Mouse (Mus musculus) MEL (cell line): ENCODE results near the gene Npffr2. TPM values are rescaled to one million over a fixed set of nuclear protein-coding genes. Genes with fewer than 3 reads are reported as not detected.
"Not testable (repeated sequence)": the region's sequence is repeated elsewhere in the genome, so short reads cannot be mapped to it uniquely, and the experiment has no call there.

Experiments
- DNase-seq: peaks from one replicate; pipeline ENCODE4 v3.0.0; 2011; ENCODE audit warnings: low read depth, low spot score
- H3K27ac ChIP-seq: 2 replicates; pipeline ENCODE4 v1.5.1; 2012; ENCODE audit warnings: low read depth, mild to moderate bottlenecking, control low read depth, low read length, moderate library complexity; ENCODE audit not compliant: control insufficient read depth
- H3K27me3 ChIP-seq, 2 experiments: fragments of 150-350 bp in 1 of 2; sonication (generic) in 1 of 2; 2 replicates each; pipeline ENCODE4 v1.6.1; 2012; ENCODE audit warnings: low read length in 2 of 2, mild to moderate bottlenecking in 2 of 2, improper control_type of control experiment in 1 of 2, moderate library complexity in 1 of 2; ENCODE audit not compliant: insufficient read depth in 2 of 2, control insufficient read depth in 1 of 2
- H3K36me3 ChIP-seq, 2 experiments: 2 replicates each; pipeline ENCODE4 v1.6.1; 2012 to 2014; ENCODE audit warnings: low read length in 2 of 2, improper control_type of control experiment in 1 of 2, inconsistent platforms in 1 of 2, mild to moderate bottlenecking in 1 of 2; ENCODE audit not compliant: insufficient read depth in 2 of 2, control insufficient read depth in 1 of 2
- H3K4me1 ChIP-seq, 2 experiments: fragments of 150-350 bp in 1 of 2; sonication (generic) in 1 of 2; 2 replicates each; pipeline ENCODE4 v1.6.1; 2012; ENCODE audit warnings: low read length in 2 of 2, improper control_type of control experiment in 1 of 2, mild to moderate bottlenecking in 1 of 2; ENCODE audit not compliant: insufficient read depth in 2 of 2, control insufficient read depth in 1 of 2
- H3K4me3 ChIP-seq, 2 experiments: fragments of 150-350 bp in 1 of 2; sonication (generic) in 1 of 2; 2 replicates each; pipeline ENCODE4 v1.5.1; 2012; ENCODE audit warnings: low read depth in 2 of 2, low read length in 2 of 2, mild to moderate bottlenecking in 2 of 2, moderate library complexity in 2 of 2, control low read depth in 1 of 2, improper control_type of control experiment in 1 of 2; ENCODE audit not compliant: control insufficient read depth in 1 of 2, insufficient read depth in 1 of 2
- H3K79me2 ChIP-seq: 2 replicates; pipeline ENCODE4 v1.6.1; 2012; ENCODE audit warnings: mild to moderate bottlenecking, low read length, moderate library complexity; ENCODE audit not compliant: control insufficient read depth, poor library complexity, insufficient read depth
- H3K9ac ChIP-seq: 2 replicates; pipeline ENCODE4 v1.6.1; 2012; ENCODE audit warnings: low read depth, mild to moderate bottlenecking, control low read depth, low read length, moderate library complexity; ENCODE audit not compliant: control insufficient read depth, poor library complexity, severe bottlenecking
- H3K9me3 ChIP-seq: fragments of 150-350 bp; sonication (generic); replicated peaks from 2 replicates; pipeline ENCODE4 v1.6.1; 2012; ENCODE audit warnings: mild to moderate bottlenecking, low read length, improper control_type of control experiment, moderate library complexity; ENCODE audit not compliant: insufficient read depth
- BHLHE40 ChIP-seq: IDR thresholded peaks from 2 replicates; pipeline ENCODE4 v1.6.1; 2012; ENCODE audit warnings: low read depth, mild to moderate bottlenecking, inconsistent platforms, low read length, improper control_type of control experiment, borderline replicate concordance
- CTCF ChIP-seq, 3 experiments: IDR thresholded peaks in 2 of 3; conservative IDR thresholded peaks in 1 of 3; 2 replicates each; pipeline ENCODE4 v1.5.1; 2011 to 2012; ENCODE audit warnings: low read length in 3 of 3, low read depth in 2 of 3, mild to moderate bottlenecking in 2 of 3, improper control_type of control experiment in 1 of 3, inconsistent platforms in 1 of 3, mixed read lengths in 1 of 3, moderate library complexity in 1 of 3; ENCODE audit not compliant: control insufficient read depth in 1 of 3, insufficient read depth in 1 of 3, poor library complexity in 1 of 3, severe bottlenecking in 1 of 3
- E2F4 ChIP-seq: IDR thresholded peaks from 2 replicates; pipeline ENCODE4 v1.6.1; 2011; ENCODE audit warnings: low read depth, low read length, improper control_type of control experiment, borderline replicate concordance
- ELF1 ChIP-seq: IDR thresholded peaks from 2 replicates; pipeline ENCODE4 v1.6.1; 2014; ENCODE audit warnings: low read depth, mild to moderate bottlenecking, inconsistent platforms, low read length, improper control_type of control experiment, moderate library complexity
- EP300 ChIP-seq, 2 experiments: IDR thresholded peaks; 2 replicates each; pipeline ENCODE4 v1.6.1; 2011; ENCODE audit warnings: improper control_type of control experiment in 2 of 2, low read length in 2 of 2, low read depth in 1 of 2, mild to moderate bottlenecking in 1 of 2
- ETS1 ChIP-seq: IDR thresholded peaks from 2 replicates; pipeline ENCODE4 v1.6.1; 2012; ENCODE audit warnings: low read depth, mild to moderate bottlenecking, inconsistent platforms, low read length, improper control_type of control experiment, moderate library complexity
- GABPA ChIP-seq: IDR thresholded peaks from 2 replicates; pipeline ENCODE4 v1.6.1; 2012; ENCODE audit warnings: low read depth, mild to moderate bottlenecking, inconsistent platforms, low read length, improper control_type of control experiment, moderate library complexity
- GATA1 ChIP-seq: IDR thresholded peaks from 2 replicates; pipeline ENCODE4 v1.6.1; 2011; ENCODE audit warnings: low read depth, low read length, improper control_type of control experiment
- JUND ChIP-seq: IDR thresholded peaks from 2 replicates; pipeline ENCODE4 v1.6.1; 2011; ENCODE audit warnings: low read depth, mild to moderate bottlenecking, improper control_type of control experiment, low read length
- KAT2A ChIP-seq: conservative IDR thresholded peaks from 2 replicates; pipeline ENCODE4 v1.6.1; 2012; ENCODE audit warnings: low read depth, low read length, improper control_type of control experiment, inconsistent platforms
- MAX ChIP-seq: IDR thresholded peaks from 2 replicates; pipeline ENCODE4 v1.6.1; 2011; ENCODE audit warnings: low read length, improper control_type of control experiment
- MEF2A ChIP-seq: IDR thresholded peaks from 2 replicates; pipeline ENCODE4 v1.6.1; 2014; ENCODE audit warnings: low read depth, mild to moderate bottlenecking, inconsistent platforms, low read length, improper control_type of control experiment; ENCODE audit not compliant: poor library complexity, insufficient replicate concordance, severe bottlenecking; ENCODE audit errors: extremely low read depth
- MXI1 ChIP-seq: IDR thresholded peaks from 2 replicates; pipeline ENCODE4 v1.6.1; 2011; ENCODE audit warnings: mild to moderate bottlenecking, low read depth, low read length, improper control_type of control experiment
- MYC ChIP-seq: IDR thresholded peaks from 2 replicates; pipeline ENCODE4 v1.6.1; 2011; ENCODE audit warnings: low read depth, mild to moderate bottlenecking, low read length, improper control_type of control experiment, moderate library complexity
- NELFE ChIP-seq: IDR thresholded peaks from 2 replicates; pipeline ENCODE4 v1.6.1; 2011; ENCODE audit warnings: low read depth, low read length, improper control_type of control experiment
- NRF1 ChIP-seq: IDR thresholded peaks from 2 replicates; pipeline ENCODE4 v1.6.1; 2014; ENCODE audit warnings: low read depth, mild to moderate bottlenecking, inconsistent platforms, low read length, improper control_type of control experiment, moderate library complexity; ENCODE audit not compliant: poor library complexity, insufficient read depth, severe bottlenecking
- POLR2A ChIP-seq, 2 experiments: IDR thresholded peaks; 2 replicates each; pipeline ENCODE4 v1.6.1; 2011 to 2012; ENCODE audit warnings: low read length in 2 of 2, mild to moderate bottlenecking in 2 of 2, control low read depth in 1 of 2, improper control_type of control experiment in 1 of 2, low read depth in 1 of 2, moderate library complexity in 1 of 2; ENCODE audit not compliant: control insufficient read depth in 1 of 2, insufficient read depth in 1 of 2, poor library complexity in 1 of 2
- POLR2AphosphoS2 ChIP-seq: IDR thresholded peaks from 2 replicates; pipeline ENCODE4 v1.6.1; 2011; ENCODE audit warnings: low read length, improper control_type of control experiment
- POLR2AphosphoS5 ChIP-seq: IDR thresholded peaks from 2 replicates; pipeline ENCODE4 v1.6.1; 2012; ENCODE audit warnings: low read depth, borderline replicate concordance, mild to moderate bottlenecking, inconsistent platforms, low read length, moderate library complexity, mixed read lengths
- RAD21 ChIP-seq: IDR thresholded peaks from 2 replicates; pipeline ENCODE4 v1.6.1; 2011; ENCODE audit warnings: mild to moderate bottlenecking, low read depth, low read length, improper control_type of control experiment
- RCOR1 ChIP-seq: IDR thresholded peaks from 2 replicates; pipeline ENCODE4 v1.6.1; 2012; ENCODE audit warnings: low read depth, mild to moderate bottlenecking, inconsistent platforms, low read length, improper control_type of control experiment
- SIN3A ChIP-seq: IDR thresholded peaks from 2 replicates; pipeline ENCODE4 v1.6.1; 2012; ENCODE audit warnings: low read length, improper control_type of control experiment, inconsistent platforms
- SMC3 ChIP-seq: IDR thresholded peaks from 2 replicates; pipeline ENCODE4 v1.6.1; 2011; ENCODE audit warnings: low read depth, low read length, improper control_type of control experiment
- TAL1 ChIP-seq: IDR thresholded peaks from 2 replicates; pipeline ENCODE4 v1.6.1; 2012; ENCODE audit warnings: mild to moderate bottlenecking, inconsistent platforms, low read length, moderate library complexity, mixed read lengths
- UBTF ChIP-seq: IDR thresholded peaks from 2 replicates; pipeline ENCODE4 v1.6.1; 2012; ENCODE audit warnings: low read depth, mild to moderate bottlenecking, inconsistent platforms, low read length, improper control_type of control experiment, moderate library complexity, borderline replicate concordance; ENCODE audit not compliant: insufficient read depth
- ZC3H11A ChIP-seq: IDR thresholded peaks from 2 replicates; pipeline ENCODE4 v1.6.1; 2012; ENCODE audit warnings: low read depth, mild to moderate bottlenecking, inconsistent platforms, low read length, improper control_type of control experiment
- ZMIZ1 ChIP-seq: IDR thresholded peaks from 2 replicates; pipeline ENCODE4 v1.6.1; 2012; ENCODE audit warnings: low read depth, mild to moderate bottlenecking, inconsistent platforms, low read length, improper control_type of control experiment, moderate library complexity
- polyA plus RNA-seq, 2 experiments: library from polyadenylated mRNA; stranded (reverse) in 1 of 2; unstranded in 1 of 2; fragments of >175 nt in 1 of 2; fragments of >200 nt in 1 of 2; gene quantifications; 2 replicates each; pipeline versions ENCODE4 v1.2.1 to v1.2.4; 2012; ENCODE audit warnings: low replicate concordance in 2 of 2, low read depth in 1 of 2; ENCODE audit not compliant: insufficient read length in 2 of 2, insufficient read depth in 1 of 2, missing spikeins in 1 of 2
- total RNA-seq: library from RNA; depleted of rRNA; stranded (reverse); fragments of 300-350 nt; gene quantifications from 2 replicates; pipeline ENCODE4 v1.2.3, GENCODE M21; 2012

Gene Npffr2
- total and polyA plus RNA-seq, 3 experiments = not detected

DNA sequence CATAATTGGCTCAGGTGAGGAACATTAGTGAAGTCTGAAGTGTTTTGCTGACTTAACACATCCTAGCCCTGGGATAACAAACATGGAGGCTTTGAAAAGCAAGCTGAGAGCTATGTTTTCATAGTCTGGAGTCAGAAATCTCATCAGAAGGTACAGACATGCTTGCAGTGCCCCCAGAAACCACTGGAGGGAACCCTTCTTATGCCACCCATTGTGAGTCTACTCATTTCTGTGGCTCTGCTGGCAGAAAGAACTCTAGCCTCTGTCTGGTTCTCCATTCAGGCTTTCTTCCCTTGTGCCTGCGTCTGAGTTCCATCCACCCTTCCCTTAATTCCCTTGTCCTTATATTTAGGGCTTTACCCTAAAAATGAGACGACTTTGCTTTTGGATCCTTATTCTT is 16.2 kb downstream of the Npffr2 start:
- Histone ChIP-seq H3K36me3 (no peaks in the 10 kb centered on the region), H3K79me2 (no peaks in the 10 kb centered on the region), H3K9ac (no peak overlapping the region), H3K9me3 (no peaks in the 10 kb centered on the region), H3K27ac (no peak overlapping the region), H3K4me3 (no peak overlapping the region), H3K4me1 (no peaks in the 10 kb centered on the region), H3K27me3 (no peaks in the 10 kb centered on the region; a peak in 1 of 4 replicates)
- peak; percentile 67 for DNase-seq
- TF ChIP-seq GABPA = no peak
- TF ChIP-seq ZC3H11A = peak; percentile 58
- no peak for TF ChIP-seq ZMIZ1
- no peak for TF ChIP-seq EP300 (IDR thresholded peaks at IDR 0.05; ENCODE audit: low read depth in 1 of 2, low read length in 2 of 2)
- no peak for TF ChIP-seq MYC
- no peak for TF ChIP-seq SIN3A
- no peak for TF ChIP-seq TAL1
- TF ChIP-seq POLR2AphosphoS5 = no peak
- TF ChIP-seq MAX = no peak
- TF ChIP-seq RCOR1 = no peak
- no peak for TF ChIP-seq NELFE
- TF ChIP-seq E2F4 = no peak
- TF ChIP-seq SMC3 = peak; percentile 88
- TF ChIP-seq ETS1 = no peak
- TF ChIP-seq POLR2AphosphoS2 = no peak
- TF ChIP-seq CTCF (IDR thresholded peaks at IDR 0.05 in 2 of 3, conservative IDR thresholded peaks at IDR 0.05 in 1 of 3; ENCODE audit: control insufficient read depth in 1 of 3, insufficient read depth in 1 of 3, low read depth in 2 of 3, low read length in 3 of 3, poor library complexity in 1 of 3, severe bottlenecking in 1 of 3) = peak; percentile 58 to 75 (median 68)
- TF ChIP-seq GATA1 = no peak
- TF ChIP-seq BHLHE40 = no peak
- no peak for TF ChIP-seq MXI1
- no peak for TF ChIP-seq ELF1
- no peak for TF ChIP-seq NRF1
- TF ChIP-seq KAT2A = no peak
- TF ChIP-seq POLR2A (IDR thresholded peaks at IDR 0.05; ENCODE audit: control insufficient read depth in 1 of 2, insufficient read depth in 1 of 2, low read depth in 1 of 2, low read length in 2 of 2, poor library complexity in 1 of 2) = no peak
- TF ChIP-seq UBTF = no peak
- peak; percentile 64 for TF ChIP-seq RAD21
- no peak for TF ChIP-seq JUND
- TF ChIP-seq MEF2A = no peak

DNA sequence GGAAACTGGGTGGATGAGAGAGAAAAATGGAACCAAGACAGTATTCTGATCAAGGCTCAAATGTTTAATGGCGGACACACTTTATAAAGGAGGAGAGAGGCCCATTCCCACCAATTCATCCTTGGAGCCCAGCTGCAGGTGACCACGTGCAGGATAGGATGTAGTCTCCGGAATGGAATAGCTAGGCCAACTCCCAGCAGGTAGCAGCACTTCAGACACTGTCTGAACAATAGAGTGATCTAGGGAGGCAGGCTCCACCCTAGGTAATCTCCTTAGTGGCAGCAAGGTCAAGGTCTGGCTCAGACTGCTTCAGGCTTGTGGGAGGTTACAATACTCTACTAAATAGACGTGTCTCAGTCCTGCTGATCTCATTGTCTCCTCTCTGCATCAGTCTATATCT is 31.9 kb downstream of the Npffr2 start:
- not testable (repeated sequence) for H3K4me1 ChIP-seq, H3K9me3 ChIP-seq, H3K27ac ChIP-seq, H3K36me3 ChIP-seq, H3K4me3 ChIP-seq, H3K9ac ChIP-seq, H3K27me3 ChIP-seq, DNase-seq, H3K79me2 ChIP-seq
